In the genomic region with DNA sequence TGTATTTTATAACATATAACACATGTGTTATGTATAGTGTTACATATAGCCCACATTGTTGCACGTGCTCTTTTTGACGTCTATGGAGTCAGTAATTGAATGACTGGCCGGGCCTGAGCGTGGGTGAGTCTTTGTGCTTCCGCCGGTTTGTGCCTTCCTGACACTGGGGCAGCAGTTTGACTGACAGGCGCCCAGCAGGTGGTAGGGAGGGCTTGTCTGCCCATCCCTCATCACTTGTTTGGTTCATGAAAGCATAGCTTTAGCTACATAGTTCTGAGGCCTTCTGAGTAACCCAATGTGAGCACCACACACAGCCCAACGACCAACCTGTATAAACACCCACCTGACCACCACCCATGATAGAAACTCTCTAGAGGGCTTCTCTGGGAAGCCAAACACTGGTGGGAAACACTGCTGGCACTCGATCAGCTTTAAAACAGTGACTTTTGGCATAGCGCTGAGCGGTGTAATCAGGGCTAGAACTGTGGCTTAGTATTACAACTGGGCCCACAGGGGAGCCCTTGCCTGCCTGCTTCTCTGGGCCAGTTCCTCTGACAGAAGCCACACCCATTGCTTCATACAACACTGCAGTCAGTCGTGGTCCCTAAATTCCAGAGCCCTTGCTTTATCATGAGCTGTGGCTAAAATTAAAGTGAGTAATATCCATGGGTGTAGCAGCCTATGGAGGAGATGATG, we compare ENCODE assay signal across 23 mouse cellular contexts.
DNase-seq lines count a peak whose midpoint lies in the region; ATAC-seq and TF ChIP-seq lines count a peak whose summit lies in the region.
"Had no signal": no experiment of that assay in that cellular context is flagged by ENCODE, and none has a peak within 500 bp of the region (broad histone marks: within the 10 kb centered on the region; RNA-seq: fewer than 3 reads in every experiment).

No protein-coding gene starts in this region.

- DNase-seq in heart, embryonic 10.5 days (ENCODE audit: low spot score) = no peak
- no peak for DNase-seq in heart, postnatal 14 days
- no peak for DNase-seq in heart, postnatal 0 days (ENCODE audit: low spot score)
- no peak for DNase-seq in heart, adult 9 months (ENCODE audit: low spot score in 2 of 2)
- DNase-seq in NIH3T3 (ENCODE audit: low read depth) = peak; percentile 57
- DNase-seq in limb, embryonic 10.5 days (ENCODE audit: low spot score) = no peak
- DNase-seq in lung, adult 2 months = no peak
- DNase-seq in spleen, postnatal 36 days (ENCODE audit: low spot score in 2 of 2) = no peak
- DNase-seq: adrenal gland, postnatal 10 days; cerebellum, adult 8-10 months; cerebellum, postnatal 36 days; embryo, embryonic 11 days; forebrain, postnatal 0 days; gastrocnemius, postnatal 14 days; kidney, adult 18-20 months; lung, adult 18-20 months; lung, postnatal 14 days had no signal

- no peak for TF ChIP-seq POLR2A in lung, adult 2 months (IDR thresholded peaks at IDR 0.05; ENCODE audit: borderline replicate concordance, extremely low read depth, low read depth, low read length)

- no peak overlapping the region for H3K9ac ChIP-seq in heart, postnatal 0 days (replicated peaks; ENCODE audit: low read depth, low read length)
- H3K9ac ChIP-seq: forebrain, postnatal 0 days; liver, embryonic 12.5 days; neural tube, embryonic 15.5 days had no signal

- TF ChIP-seq CTCF in heart, postnatal 0 days (IDR thresholded peaks at IDR 0.05; ENCODE audit: low read depth) = no peak
- no peak for TF ChIP-seq CTCF in lung, adult 2 months (IDR thresholded peaks at IDR 0.05; ENCODE audit: insufficient read depth, low read length)

- no peaks in the 10 kb centered on the region for H3K36me3 ChIP-seq in heart, embryonic 10.5 days
- no peaks in the 10 kb centered on the region for H3K36me3 ChIP-seq in heart, postnatal 0 days (replicated peaks; ENCODE audit: control insufficient read depth, insufficient read depth, low read length)
- H3K36me3 ChIP-seq in limb, embryonic 10.5 days = no peaks in the 10 kb centered on the region
- H3K36me3 ChIP-seq: forebrain, embryonic 10.5 days; liver, embryonic 12.5 days; neural tube, embryonic 15.5 days had no signal

- H3K4me2 ChIP-seq in heart, postnatal 0 days (ENCODE audit: low read depth, low read length) = no peak overlapping the region
- H3K4me2 ChIP-seq: liver, embryonic 12.5 days; midbrain, embryonic 11.5 days; neural tube, embryonic 15.5 days had no signal

- no peak for TF ChIP-seq EP300 in heart, postnatal 0 days (IDR thresholded peaks at IDR 0.05; ENCODE audit: low read depth)

- H3K4me1 ChIP-seq in heart, embryonic 10.5 days = peaks cover 13% of the 10 kb centered on the region
- peaks cover 23% of the 10 kb centered on the region for H3K4me1 ChIP-seq in heart, postnatal 0 days (ENCODE audit: control insufficient read depth, insufficient read depth)
- peaks cover 57% of the 10 kb centered on the region for H3K4me1 ChIP-seq in limb, embryonic 10.5 days
- H3K4me1 ChIP-seq in lung, adult 2 months (ENCODE audit: control insufficient read depth, insufficient read depth, low read length) = no peaks in the 10 kb centered on the region; the same call in 1 of the 2 replicates
- H3K4me1 ChIP-seq: liver, embryonic 12.5 days had no signal

- 66% methylated on average over 12 of the region's 12 CpGs for WGBS in heart, embryonic 10.5 days
- WGBS in heart, postnatal 0 days = 63% methylated on average over 12 of the region's 12 CpGs
- 83% methylated on average over 12 of the region's 12 CpGs for WGBS in limb, embryonic 10.5 days
- WGBS in lung, adult 2 months = 82% methylated on average over 12 of the region's 12 CpGs

- 0 out of 2 replicates have a peak overlapping the region, but pooled peaks have one; percentile 23 for H3K27ac ChIP-seq in heart, embryonic 10.5 days
- peak overlapping the region; percentile 63 for H3K27ac ChIP-seq in heart, postnatal 0 days (ENCODE audit: low read depth)
- peak overlapping the region; percentile 54; the same call in 1 of the 2 replicates for H3K27ac ChIP-seq in limb, embryonic 10.5 days
- H3K27ac ChIP-seq: forebrain, embryonic 10.5 days; liver, embryonic 12.5 days; neural tube, embryonic 15.5 days had no signal

- peak; percentile 69 for ATAC-seq in heart, postnatal 0 days (ENCODE audit: insufficient read depth, low read depth)
- ATAC-seq: activated CD4-positive, CD25-positive, alpha-beta regulatory T cell, adult 4 months; forebrain, postnatal 0 days; inflammation-experienced regulatory T-cells, adult 6 months; liver, embryonic 12.5 days had no signal

- H3K27me3 ChIP-seq in heart, embryonic 10.5 days (ENCODE audit: insufficient read depth, poor library complexity, severe bottlenecking) = no peaks in the 10 kb centered on the region
- no peaks in the 10 kb centered on the region for H3K27me3 ChIP-seq in heart, postnatal 0 days (ENCODE audit: control insufficient read depth, insufficient read depth, low read length)
- no peaks in the 10 kb centered on the region for H3K27me3 ChIP-seq in limb, embryonic 10.5 days (ENCODE audit: low read depth, poor library complexity, severe bottlenecking)
- H3K27me3 ChIP-seq: liver, embryonic 12.5 days; neural tube, embryonic 15.5 days had no signal

- H3K9me3 ChIP-seq in heart, embryonic 10.5 days = no peaks in the 10 kb centered on the region
- 0 out of 2 replicates have a peak, but pooled peaks cover 3% of the 10 kb centered on the region for H3K9me3 ChIP-seq in heart, postnatal 0 days (replicated peaks; ENCODE audit: control insufficient read depth, low read length)
- H3K9me3 ChIP-seq in limb, embryonic 10.5 days (replicated peaks) = no peaks in the 10 kb centered on the region
- H3K9me3 ChIP-seq: forebrain, embryonic 10.5 days; liver, embryonic 12.5 days; neural tube, embryonic 15.5 days had no signal

- intact Hi-C loops in heart, postnatal 14 days (cut with DNase I) = no loop called here

- no peak overlapping the region for H3K4me3 ChIP-seq in heart, embryonic 10.5 days
- H3K4me3 ChIP-seq in heart, postnatal 0 days (ENCODE audit: low read depth, low read length) = no peak overlapping the region
- no peak overlapping the region for H3K4me3 ChIP-seq in limb, embryonic 10.5 days
- H3K4me3 ChIP-seq in lung, adult 2 months (replicated peaks; ENCODE audit: extremely low read depth, low read depth, low read length) = no peak overlapping the region
- H3K4me3 ChIP-seq: forebrain, embryonic 10.5 days; liver, embryonic 12.5 days; neural tube, embryonic 15.5 days had no signal
